Mouse (Mus musculus) cerebellum, adult 2 months (tissue): ENCODE results near the gene Zfp819.

Experiments
- CTCF ChIP-seq: fragments of 200-500 bp; IDR thresholded peaks from 2 replicates; pipeline ENCODE4 v1.5.1; 2011; ENCODE audit warnings: low read depth, mild to moderate bottlenecking, control low read depth, low read length, moderate library complexity, borderline replicate concordance; ENCODE audit not compliant: insufficient read depth
- POLR2A ChIP-seq: fragments of 200-500 bp; IDR thresholded peaks from 2 replicates; pipeline ENCODE4 v1.6.1; 2011; ENCODE audit warnings: low read length, control low read depth, borderline replicate concordance; ENCODE audit not compliant: insufficient read depth

- TF ChIP-seq CTCF (no peak), POLR2A (no peak)
Observed at GRCm38 (mm10) chr7:43580526-43580925, 26.4 kb upstream of the Zfp819 start.
